Mouse (Mus musculus) fibroblast of lung, adult 2 months (primary cell): ENCODE results near the gene Pgpep1l.

Source experiments
- DNase-seq: peaks from one replicate; pipeline ENCODE4 v3.0.0-alpha.2; 2011; ENCODE audit warnings: low read depth

The Pgpep1l gene

GRCm38 (mm10) chr7:68213842-68214241 lies 50.2 kb downstream of the Pgpep1l start:
- no peak for DNase-seq

GRCm38 (mm10) chr7:68211883-68212282 lies 52.1 kb downstream of the Pgpep1l start:
- DNase-seq: no peak

- no peak for DNase-seq
Measured at GRCm38 (mm10) chr7:68210417-68210816, 53.6 kb downstream of the Pgpep1l start.

GRCm38 (mm10) chr7:68209039-68209438 lies 55.0 kb downstream of the Pgpep1l start:
- no peak for DNase-seq

- DNase-seq: no peak
Measured at GRCm38 (mm10) chr7:68205776-68206427, 58.1 kb downstream of the Pgpep1l start.

GRCm38 (mm10) chr7:68199609-68200008 lies 64.4 kb downstream of the Pgpep1l start:
- no peak for DNase-seq

- no peak for DNase-seq
Measured at GRCm38 (mm10) chr7:68193958-68194695, 69.9 kb downstream of the Pgpep1l start.

- DNase-seq: no peak
Measured at GRCm38 (mm10) chr7:68189691-68190456, 74.2 kb downstream of the Pgpep1l start.

- DNase-seq: no peak
Measured at GRCm38 (mm10) chr7:68189211-68189610, 74.8 kb downstream of the Pgpep1l start.
